Mouse (Mus musculus): ENCODE data around the gene Pih1d1.

The Pih1d1 gene

GRCm38 (mm10) chr7:45192585-45193310 is 38.6 kb downstream of the Pih1d1 start:
- no peak for DNase-seq (ENCODE audit: low read depth, low spot score)

DNA sequence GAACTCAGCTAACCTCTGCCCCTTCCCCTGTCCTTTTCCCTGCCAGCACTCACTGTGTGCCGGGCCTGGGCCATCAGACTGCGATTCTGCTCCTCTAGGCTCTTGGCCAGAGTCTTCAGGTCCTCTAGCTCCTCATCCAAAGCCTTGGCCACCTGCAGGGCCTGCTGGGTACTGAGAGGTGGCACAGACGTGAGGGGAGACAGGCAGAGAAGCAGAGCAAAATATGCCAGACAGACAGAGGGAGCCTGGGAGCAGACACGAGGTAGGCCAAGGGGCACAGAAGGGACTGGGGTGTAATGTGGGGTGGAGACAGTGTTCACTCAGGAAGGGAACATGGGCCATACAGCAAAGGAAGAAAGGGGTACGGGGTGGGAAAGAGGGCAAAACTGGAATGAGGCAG is 39.3 kb downstream of the Pih1d1 start:
- DNase-seq (ENCODE audit: low read depth, low spot score), result no peak

DNA sequence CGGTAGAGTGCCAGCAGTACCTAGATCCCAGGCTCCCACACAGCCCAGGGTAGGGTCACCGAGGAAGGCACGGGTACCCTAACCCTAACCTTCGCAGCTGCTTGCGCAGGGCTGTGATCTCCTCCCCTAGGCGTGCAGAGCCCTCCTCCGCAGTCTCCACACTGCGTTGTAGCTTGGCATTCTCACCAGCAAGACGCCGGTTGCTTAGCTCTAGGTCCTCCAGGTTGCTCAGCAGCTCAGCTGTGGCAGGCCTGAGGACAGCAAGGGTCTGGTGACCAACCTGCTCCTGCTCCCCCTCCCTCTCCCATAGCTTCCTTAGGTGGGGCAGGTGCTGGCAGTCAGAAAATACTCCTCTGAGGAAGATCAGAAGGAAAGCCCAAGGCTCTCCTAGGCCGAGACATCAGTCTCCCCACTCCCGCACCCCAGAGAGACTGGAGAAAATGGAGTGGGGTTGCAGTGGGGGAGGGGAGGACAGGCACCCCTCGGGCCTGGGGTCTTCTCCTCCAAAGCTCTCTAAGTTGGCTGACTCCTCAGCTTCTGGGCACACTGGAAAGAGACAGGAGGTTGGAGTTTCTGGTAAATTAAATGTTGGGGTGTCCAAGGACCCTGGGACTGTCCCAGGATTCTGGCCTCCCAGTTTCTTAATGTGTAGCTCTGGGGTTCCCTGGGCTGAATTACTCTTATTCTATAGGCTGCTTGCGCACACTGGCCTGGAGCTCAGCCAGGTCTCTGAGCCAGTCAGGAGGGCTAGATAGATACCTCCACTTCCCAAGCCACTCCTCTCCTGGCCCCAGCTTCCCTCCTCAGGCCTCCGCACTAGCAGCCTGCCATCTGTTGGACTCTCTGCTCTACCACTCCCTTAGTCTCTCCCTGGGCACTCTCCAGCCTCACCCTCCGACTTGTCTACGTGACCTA is 40.0 kb downstream of the Pih1d1 start:
- no peak for DNase-seq (ENCODE audit: low read depth, low spot score)

GRCm38 (mm10) chr7:45195341-45196175 is 41.5 kb downstream of the Pih1d1 start:
- DNase-seq (ENCODE audit: low read depth, low spot score), result no peak

GRCm38 (mm10) chr7:45196176-45196535 is 42.1 kb downstream of the Pih1d1 start:
- DNase-seq (ENCODE audit: low read depth, low spot score), result no peak

- no peak for DNase-seq (ENCODE audit: low read depth, low spot score)
These were observed 42.9 kb downstream of the Pih1d1 start for GRCm38 (mm10) chr7:45196994-45197393.

GRCm38 (mm10) chr7:45198435-45198834 is 44.3 kb downstream of the Pih1d1 start:
- DNase-seq (ENCODE audit: low read depth, low spot score), result peak; percentile 72

DNA sequence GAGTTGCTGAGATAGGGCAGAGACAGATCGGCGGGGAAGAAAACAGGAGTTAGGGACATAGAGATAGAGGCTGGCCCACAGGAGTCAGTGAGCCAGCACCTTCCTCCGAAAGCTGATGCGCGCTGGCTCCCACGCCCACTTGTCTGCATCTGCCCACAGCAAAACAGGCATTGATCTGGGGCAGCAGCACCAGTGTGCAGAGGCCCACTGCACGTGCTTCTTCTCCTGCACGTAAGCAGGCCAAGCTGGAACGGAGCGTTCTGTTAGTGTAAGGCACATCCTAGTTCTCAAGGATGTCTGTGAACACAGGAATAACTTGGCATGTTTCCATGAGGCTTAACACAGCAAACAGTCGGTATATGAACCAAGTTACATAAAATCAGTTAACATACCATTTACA is 44.9 kb downstream of the Pih1d1 start:
- DNase-seq (ENCODE audit: low read depth, low spot score), result no peak

DNA sequence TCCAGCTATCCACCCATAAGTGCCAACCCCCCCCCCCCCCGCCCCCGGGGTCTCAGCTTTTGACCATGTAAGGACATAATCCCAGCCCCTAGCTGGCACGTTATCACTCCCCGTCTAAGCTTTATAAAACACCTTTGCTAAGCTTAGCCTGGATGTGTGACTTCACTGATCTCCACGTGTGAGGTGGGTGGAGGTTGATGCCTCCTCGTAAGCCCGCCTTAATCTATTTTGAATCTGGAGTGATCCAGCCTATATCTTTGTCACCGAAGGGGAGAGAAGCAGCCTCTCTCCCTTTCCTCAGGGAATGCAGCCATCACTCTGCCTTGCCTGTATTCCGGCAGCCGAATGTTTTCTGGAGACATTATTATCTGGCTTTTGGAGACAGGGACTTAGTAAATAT is 48.6 kb downstream of the Pih1d1 start:
- no peak for DNase-seq (ENCODE audit: low read depth, low spot score)

GRCm38 (mm10) chr7:45204380-45205143 is 50.5 kb downstream of the Pih1d1 start, which contains the start of gene Ccdc155:
TSS of gene Ccdc155 (minus strand) at chr7:45204892.
- peak; percentile 99 for DNase-seq (ENCODE audit: low read depth, low spot score)

GRCm38 (mm10) chr7:45208260-45208659 is 54.2 kb downstream of the Pih1d1 start:
- peak; percentile 36 for DNase-seq (ENCODE audit: low read depth, low spot score)
